Mouse (Mus musculus): Measurements from ENCODE around the gene Rbm33. TPM values are rescaled to one million over a fixed set of nuclear protein-coding genes. Genes with fewer than 3 reads are reported as not detected.

The Rbm33 gene
- polyA plus RNA-seq, 1 experiment: 11.5 TPM

- 1% methylated on average over 27 of the region's 27 CpGs for WGBS
- no peak for DNase-seq (ENCODE audit: low read depth, low spot score)
These were observed 141.9 kb downstream of the Rbm33 start for GRCm38 (mm10) chr5:28458821-28459240.

- WGBS: 33% methylated on average over 41 of the region's 41 CpGs
- no peak for DNase-seq (ENCODE audit: low read depth, low spot score)
These were observed 142.7 kb downstream of the Rbm33 start for GRCm38 (mm10) chr5:28459456-28460225.

GRCm38 (mm10) chr5:28460556-28461350 lies 143.8 kb downstream of the Rbm33 start:
- 60% methylated on average over 17 of the region's 17 CpGs for WGBS
- DNase-seq (ENCODE audit: low read depth, low spot score): no peak

GRCm38 (mm10) chr5:28461376-28461775 lies 144.5 kb downstream of the Rbm33 start:
- no peak for DNase-seq (ENCODE audit: low read depth, low spot score)
- WGBS: 62% methylated on average over 11 of the region's 11 CpGs

- no peak for DNase-seq (ENCODE audit: low read depth, low spot score)
- 51% methylated on average over 33 of the region's 33 CpGs for WGBS
These were observed 146.0 kb downstream of the Rbm33 start for GRCm38 (mm10) chr5:28462741-28463590.

GRCm38 (mm10) chr5:28463656-28464055 lies 146.7 kb downstream of the Rbm33 start:
- DNase-seq (ENCODE audit: low read depth, low spot score): no peak
- WGBS: 2% methylated on average over 10 of the region's 10 CpGs

GRCm38 (mm10) chr5:28464361-28465098 lies 147.6 kb downstream of the Rbm33 start:
- WGBS: under 1% methylated on average over 76 of the region's 76 CpGs
- DNase-seq (ENCODE audit: low read depth, low spot score): no peak

GRCm38 (mm10) chr5:28465099-28465406 lies 148.1 kb downstream of the Rbm33 start:
- DNase-seq (ENCODE audit: low read depth, low spot score): no peak
- 1% methylated on average over 29 of the region's 29 CpGs for WGBS

- DNase-seq (ENCODE audit: low read depth, low spot score): no peak
- WGBS: 1% methylated on average over 18 of the region's 18 CpGs
These were observed 148.6 kb downstream of the Rbm33 start for GRCm38 (mm10) chr5:28465526-28465925.

GRCm38 (mm10) chr5:28466351-28466750 lies 149.4 kb downstream of the Rbm33 start:
- WGBS: 1% methylated on average over 15 of the region's 15 CpGs
- DNase-seq (ENCODE audit: low read depth, low spot score): no peak

GRCm38 (mm10) chr5:28466760-28467306 lies 149.9 kb downstream of the Rbm33 start, which contains the start of gene Shh:
Gene Shh (minus strand): TSS chr5:28467256.
- no peak for DNase-seq (ENCODE audit: low read depth, low spot score)
- 3% methylated on average over 31 of the region's 31 CpGs for WGBS

Other genes with a start within 250 kb of the Rbm33 start
- 47.7 and 64.9 TPM in 2 replicates for gene Insig1, start 245.8 kb upstream of the Rbm33 start, polyA plus RNA-seq (2012; rRNA removed)
- not detected in 2 replicates for gene En2, start 151.4 kb upstream of the Rbm33 start, polyA plus RNA-seq (2012; rRNA removed)
- 0.61 and 1.8 TPM in 2 replicates for gene Cnpy1, start 71.3 kb upstream of the Rbm33 start, polyA plus RNA-seq (2012; rRNA removed)
- gene Shh, start 150.1 kb downstream of the Rbm33 start, polyA plus RNA-seq (2012; rRNA removed): 0.04 and 0.18 TPM in 2 replicates